Mouse (Mus musculus) kidney, adult 2 months (tissue): ENCODE results near the gene Ccer1.

Source experiments
- CTCF ChIP-seq: fragments of 200-500 bp; conservative IDR thresholded peaks from 2 replicates; pipeline ENCODE4 v1.5.1; 2011; ENCODE audit warnings: low read depth, mild to moderate bottlenecking, control low read depth, low read length, moderate library complexity, mixed read lengths; ENCODE audit not compliant: insufficient read depth, insufficient read length
- POLR2A ChIP-seq: fragments of 200-500 bp; IDR thresholded peaks from one replicate; pipeline ENCODE4 v1.6.1; 2011; ENCODE audit warnings: low read depth, low read length, control low read depth

- TF ChIP-seq CTCF (no peak), POLR2A (no peak)
Observed at GRCm38 (mm10) chr10:97702321-97702720, 9.5 kb downstream of the Ccer1 start.
